Mouse (Mus musculus): ENCODE measurements around the gene Entpd2. TPM values are rescaled to one million over a fixed set of nuclear protein-coding genes. Genes with fewer than 3 reads are reported as not detected.
A peak's percentile ranks its signal among the peaks of the same experiment; 100 is the strongest.
"Not testable (repeated sequence)": the region's sequence is repeated elsewhere in the genome, so short reads cannot be mapped to it uniquely, and the experiment has no call there.

The Entpd2 gene
- polyA plus RNA-seq, 1 experiment from 2014 or later = 2.0 TPM

- DNase-seq (no peak), ATAC-seq (ENCODE audit: low FRiP score, low TSS enrichment) (no peak)
- Histone ChIP-seq H3K27ac (replicated peaks; ENCODE audit: low read depth, low read length) (no peak overlapping the region), H3K9me3 (ENCODE audit: control insufficient read depth, low read length) (no peaks in the 10 kb centered on the region), H3K9ac (replicated peaks; ENCODE audit: low read length) (no peak overlapping the region; the same call in 1 of the 2 replicates), H3K36me3 (ENCODE audit: control insufficient read depth, insufficient read depth, low read length) (no peaks in the 10 kb centered on the region), H3K4me2 (ENCODE audit: low read length) (peak overlapping the region; percentile 56), H3K4me3 (replicated peaks; ENCODE audit: low read depth, low read length) (peak overlapping the region; percentile 24), H3K27me3 (ENCODE audit: control insufficient read depth, insufficient read depth, low read length) (peaks cover 50% of the 10 kb centered on the region), H3K4me1 (ENCODE audit: control insufficient read depth, insufficient read depth, low read length) (peaks cover 17% of the 10 kb centered on the region)
- WGBS = 21% methylated on average over 16 of the region's 16 CpGs
Measured at GRCm38 (mm10) chr2:25400291-25400690, 4.6 kb downstream of the Entpd2 start.

- peaks cover 45% of the 10 kb centered on the region for H3K27me3 ChIP-seq (ENCODE audit: control insufficient read depth, insufficient read depth, low read length)
- 3% methylated on average over 17 of the region's 17 CpGs for WGBS
- no peaks in the 10 kb centered on the region for H3K9me3 ChIP-seq (ENCODE audit: control insufficient read depth, low read length)
- peak; percentile 79 for DNase-seq
- H3K4me1 ChIP-seq (ENCODE audit: control insufficient read depth, insufficient read depth, low read length) = peaks cover 20% of the 10 kb centered on the region
- peak overlapping the region; percentile 24 for H3K4me3 ChIP-seq (replicated peaks; ENCODE audit: low read depth, low read length)
- H3K36me3 ChIP-seq (ENCODE audit: control insufficient read depth, insufficient read depth, low read length) = no peaks in the 10 kb centered on the region
- no peak for ATAC-seq (ENCODE audit: low FRiP score, low TSS enrichment)
- no peak overlapping the region; the same call in 1 of the 2 replicates for H3K9ac ChIP-seq (replicated peaks; ENCODE audit: low read length)
- peak overlapping the region; percentile 56 for H3K4me2 ChIP-seq (ENCODE audit: low read length)
- no peak overlapping the region for H3K27ac ChIP-seq (replicated peaks; ENCODE audit: low read depth, low read length)
Measured at GRCm38 (mm10) chr2:25400764-25401163, 5.1 kb downstream of the Entpd2 start.

GRCm38 (mm10) chr2:25402377-25402971, 6.8 kb downstream of the Entpd2 start:
- ATAC-seq (ENCODE audit: low FRiP score, low TSS enrichment) (peak; percentile 48), DNase-seq (peak; percentile 94)
- H3K27ac ChIP-seq (replicated peaks; ENCODE audit: low read depth, low read length) = peak overlapping the region; percentile 93
- peak overlapping the region; percentile 99 for H3K9ac ChIP-seq (replicated peaks; ENCODE audit: low read length)
- under 1% methylated on average over 13 of the region's 13 CpGs for WGBS
- peaks cover 26% of the 10 kb centered on the region for H3K4me1 ChIP-seq (ENCODE audit: control insufficient read depth, insufficient read depth, low read length)
- peaks cover 28% of the 10 kb centered on the region for H3K27me3 ChIP-seq (ENCODE audit: control insufficient read depth, insufficient read depth, low read length)
- peaks cover 13% of the 10 kb centered on the region for H3K36me3 ChIP-seq (ENCODE audit: control insufficient read depth, insufficient read depth, low read length)
- peak overlapping the region; percentile 98 for H3K4me3 ChIP-seq (replicated peaks; ENCODE audit: low read depth, low read length)
- no peaks in the 10 kb centered on the region for H3K9me3 ChIP-seq (ENCODE audit: control insufficient read depth, low read length)
- peak overlapping the region; percentile 72 for H3K4me2 ChIP-seq (ENCODE audit: low read length)

GRCm38 (mm10) chr2:25402972-25403601, 7.4 kb downstream of the Entpd2 start:
- peaks cover 26% of the 10 kb centered on the region for H3K4me1 ChIP-seq (ENCODE audit: control insufficient read depth, insufficient read depth, low read length)
- H3K4me2 ChIP-seq (ENCODE audit: low read length) = peak overlapping the region; percentile 72
- H3K36me3 ChIP-seq (ENCODE audit: control insufficient read depth, insufficient read depth, low read length) = peaks cover 19% of the 10 kb centered on the region
- H3K27me3 ChIP-seq (ENCODE audit: control insufficient read depth, insufficient read depth, low read length) = peaks cover 27% of the 10 kb centered on the region
- peak overlapping the region; percentile 98 for H3K4me3 ChIP-seq (replicated peaks; ENCODE audit: low read depth, low read length)
- WGBS = under 1% methylated on average over 49 of the region's 54 CpGs
- ATAC-seq (ENCODE audit: low FRiP score, low TSS enrichment) (peak; percentile 85), DNase-seq (peak; percentile 92)
- H3K9me3 ChIP-seq (ENCODE audit: control insufficient read depth, low read length) = no peaks in the 10 kb centered on the region
- H3K27ac ChIP-seq (replicated peaks; ENCODE audit: low read depth, low read length) = peak overlapping the region; percentile 93
- peak overlapping the region; percentile 99 for H3K9ac ChIP-seq (replicated peaks; ENCODE audit: low read length)

GRCm38 (mm10) chr2:25403994-25404393, 8.3 kb downstream of the Entpd2 start:
- peak overlapping the region; percentile 72 for H3K4me2 ChIP-seq (ENCODE audit: low read length)
- no peak for ATAC-seq (ENCODE audit: low FRiP score, low TSS enrichment)

GRCm38 (mm10) chr2:25408908-25409307, 13.2 kb downstream of the Entpd2 start:
- peaks cover 51% of the 10 kb centered on the region for H3K36me3 ChIP-seq (ENCODE audit: control insufficient read depth, insufficient read depth, low read length)

More at GRCm38 (mm10) chr2:25403994-25404393, 8.3 kb downstream of the Entpd2 start:
- peaks cover 18% of the 10 kb centered on the region for H3K27me3 ChIP-seq (ENCODE audit: control insufficient read depth, insufficient read depth, low read length)
- 82% methylated on average over 4 of the region's 4 CpGs for WGBS
- DNase-seq = no peak
- H3K36me3 ChIP-seq (ENCODE audit: control insufficient read depth, insufficient read depth, low read length) = peaks cover 28% of the 10 kb centered on the region
- no peaks in the 10 kb centered on the region for H3K9me3 ChIP-seq (ENCODE audit: control insufficient read depth, low read length)
- peaks cover 26% of the 10 kb centered on the region for H3K4me1 ChIP-seq (ENCODE audit: control insufficient read depth, insufficient read depth, low read length)
- H3K27ac ChIP-seq (replicated peaks; ENCODE audit: low read depth, low read length) = peak overlapping the region; percentile 93; the same call in 1 of the 2 replicates
- peak overlapping the region; percentile 98 for H3K4me3 ChIP-seq (replicated peaks; ENCODE audit: low read depth, low read length)
- peak overlapping the region; percentile 99 for H3K9ac ChIP-seq (replicated peaks; ENCODE audit: low read length)

GRCm38 (mm10) chr2:25413436-25413835, 17.8 kb downstream of the Entpd2 start:
- H3K27me3 ChIP-seq (ENCODE audit: control insufficient read depth, insufficient read depth, low read length); H3K4me1 ChIP-seq (ENCODE audit: control insufficient read depth, insufficient read depth, low read length): not testable (repeated sequence)
- H3K36me3 ChIP-seq (ENCODE audit: control insufficient read depth, insufficient read depth, low read length) = peaks cover 31% of the 10 kb centered on the region

More at GRCm38 (mm10) chr2:25408908-25409307, 13.2 kb downstream of the Entpd2 start:
- no peaks in the 10 kb centered on the region for H3K9me3 ChIP-seq (ENCODE audit: control insufficient read depth, low read length)
- H3K4me3 ChIP-seq (replicated peaks; ENCODE audit: low read depth, low read length) = no peak overlapping the region
- WGBS = 90% methylated on average over 10 of the region's 10 CpGs
- no peak for ATAC-seq (ENCODE audit: low FRiP score, low TSS enrichment)
- no peaks in the 10 kb centered on the region for H3K27me3 ChIP-seq (ENCODE audit: control insufficient read depth, insufficient read depth, low read length)
- H3K4me1 ChIP-seq (ENCODE audit: control insufficient read depth, insufficient read depth, low read length) = peaks cover 19% of the 10 kb centered on the region
- DNase-seq = no peak
- H3K9ac ChIP-seq (replicated peaks; ENCODE audit: low read length) = no peak overlapping the region
- H3K27ac ChIP-seq (replicated peaks; ENCODE audit: low read depth, low read length) = no peak overlapping the region
- H3K4me2 ChIP-seq (ENCODE audit: low read length) = no peak overlapping the region

GRCm38 (mm10) chr2:25417426-25417825, 21.8 kb downstream of the Entpd2 start:
- H3K4me3 ChIP-seq (replicated peaks; ENCODE audit: low read depth, low read length) = no peak overlapping the region
- no peak for DNase-seq
- no peak overlapping the region for H3K27ac ChIP-seq (replicated peaks; ENCODE audit: low read depth, low read length)
- H3K9me3 ChIP-seq (ENCODE audit: control insufficient read depth, low read length) = no peaks in the 10 kb centered on the region
- no peaks in the 10 kb centered on the region for H3K27me3 ChIP-seq (ENCODE audit: control insufficient read depth, insufficient read depth, low read length)
- no peaks in the 10 kb centered on the region for H3K4me1 ChIP-seq (ENCODE audit: control insufficient read depth, insufficient read depth, low read length)
- no peak for ATAC-seq (ENCODE audit: low FRiP score, low TSS enrichment)
- 20% methylated on average over 3 of the region's 3 CpGs for WGBS
- no peak overlapping the region for H3K9ac ChIP-seq (replicated peaks; ENCODE audit: low read length)
- H3K4me2 ChIP-seq (ENCODE audit: low read length) = no peak overlapping the region
- H3K36me3 ChIP-seq (ENCODE audit: control insufficient read depth, insufficient read depth, low read length) = 0 out of 2 replicates have a peak, but pooled peaks cover 4% of the 10 kb centered on the region

More at GRCm38 (mm10) chr2:25413436-25413835, 17.8 kb downstream of the Entpd2 start:
- not testable (repeated sequence) for H3K27ac ChIP-seq (replicated peaks; ENCODE audit: low read depth, low read length); H3K4me3 ChIP-seq (replicated peaks; ENCODE audit: low read depth, low read length); H3K4me2 ChIP-seq (ENCODE audit: low read length); DNase-seq; ATAC-seq (ENCODE audit: low FRiP score, low TSS enrichment); H3K9ac ChIP-seq (replicated peaks; ENCODE audit: low read length); H3K9me3 ChIP-seq (ENCODE audit: control insufficient read depth, low read length)

Data from midbrain, embryonic 14.5 days (tissue).